Mouse (Mus musculus): ENCODE data around the gene Trip4. TPM values are rescaled to one million over a fixed set of nuclear protein-coding genes. Genes with fewer than 3 reads are reported as not detected.

Gene Trip4
- total RNA-seq (2023) = 10 to 100 TPM; 26.9 to 28.4 TPM

GRCm38 (mm10) chr9:65908394-65909300 is at the start of gene Trip4, which contains the start of gene Csnk1g1:
TSS of gene Trip4 (minus strand) at chr9:65908794.
TSS of gene Csnk1g1 (plus strand) at chr9:65908924.

GRCm38 (mm10) chr9:65890143-65890628 is 18.4 kb downstream of the Trip4 start, which contains the start of gene Pclaf:
TSS of gene Pclaf (plus strand) at chr9:65890237.

GRCm38 (mm10) chr9:65827344-65828015 is 81.1 kb downstream of the Trip4 start, which contains the start of gene Zfp609:
TSS of gene Zfp609 (minus strand) at chr9:65827564.

Other genes starting within 250 kb of the Trip4 start
- 10 to 100 TPM; 61.8 to 64.5 TPM for gene Oaz2, start 240.8 kb downstream of the Trip4 start, total RNA-seq (2023)
- 10 to 100 TPM; 20.5 to 24.3 TPM for gene Zfp609, start 81.2 kb downstream of the Trip4 start, total RNA-seq (2023)
- gene Pclaf, start 18.6 kb downstream of the Trip4 start, total RNA-seq (2023) = 10 to 100 TPM; 77.4 to 90.4 TPM
- gene Csnk1g1, start 130 bp upstream of the Trip4 start, total RNA-seq (2023) = 10 to 100 TPM; 40.7 to 46.4 TPM
- gene Ppib, start 151.4 kb upstream of the Trip4 start, total RNA-seq (2023) = 100 to 1,000 TPM; 182 to 215 TPM
- under 1 TPM; 0.37 to 0.91 TPM for gene Snx22, start 160.9 kb upstream of the Trip4 start, total RNA-seq (2023)
- gene Snx1, start 217.8 kb upstream of the Trip4 start, total RNA-seq (2023) = 10 to 100 TPM; 75.3 to 88.6 TPM
- 10 to 100 TPM; 65.5 to 84.9 TPM for gene Ciao2a, start 217.8 kb upstream of the Trip4 start, total RNA-seq (2023)
- gene Dapk2, start 249.4 kb upstream of the Trip4 start, total RNA-seq (2023) = 10 to 100 TPM; 14.1 to 18.4 TPM

All from neutrophil, adult 59 days (primary cell).